Mouse (Mus musculus): ENCODE results near the gene Plcd4. TPM values are rescaled to one million over a fixed set of nuclear protein-coding genes. Genes with fewer than 3 reads are reported as not detected.

Gene Plcd4
- polyA plus RNA-seq, 1 experiment from 2014 or later, result 0.75 TPM

Small RNAs within 50 kb of the gene (microRNA-seq; reads per million reads assigned to microRNA genes)
- not detected for gene Gm25035 (ENCODE audit: insufficient number of aligned reads)

Other genes with a start within 250 kb of the Plcd4 start
- 6.9 and 8.2 TPM in 2 replicates for gene Tmbim1, start 237.3 kb upstream of the Plcd4 start, polyA plus RNA-seq (2014; fragmentation: Nextera tagmentation; extraction: Ambion mirVana)
- 0.52 TPM in 1 of 2 replicates, not detected in the other for gene Catip, start 180.8 kb upstream of the Plcd4 start, polyA plus RNA-seq (2014; fragmentation: Nextera tagmentation; extraction: Ambion mirVana)
- gene Slc11a1, start 167.7 kb upstream of the Plcd4 start, polyA plus RNA-seq (2014; fragmentation: Nextera tagmentation; extraction: Ambion mirVana), result 1.0 and 1.9 TPM in 2 replicates
- 45.7 and 46.9 TPM in 2 replicates for gene Ctdsp1, start 151.4 kb upstream of the Plcd4 start, polyA plus RNA-seq (2014; fragmentation: Nextera tagmentation; extraction: Ambion mirVana)
- gene Vil1, start 133.5 kb upstream of the Plcd4 start, polyA plus RNA-seq (2014; fragmentation: Nextera tagmentation; extraction: Ambion mirVana), result 0.13 and 0.21 TPM in 2 replicates
- 98.2 and 99.2 TPM in 2 replicates for gene Cnot9, start 36.8 kb upstream of the Plcd4 start, polyA plus RNA-seq (2014; fragmentation: Nextera tagmentation; extraction: Ambion mirVana)
- 50.2 and 54.2 TPM in 2 replicates for gene Usp37, start 1.4 kb downstream of the Plcd4 start, polyA plus RNA-seq (2014; fragmentation: Nextera tagmentation; extraction: Ambion mirVana)
- 13.0 and 13.1 TPM in 2 replicates for gene Zfp142, start 45.4 kb downstream of the Plcd4 start, polyA plus RNA-seq (2014; fragmentation: Nextera tagmentation; extraction: Ambion mirVana)
- 16.0 and 21.1 TPM in 2 replicates for gene Bcs1l, start 45.4 kb downstream of the Plcd4 start, polyA plus RNA-seq (2014; fragmentation: Nextera tagmentation; extraction: Ambion mirVana)
- 6.3 and 8.7 TPM in 2 replicates for gene Rnf25, start 58.5 kb downstream of the Plcd4 start, polyA plus RNA-seq (2014; fragmentation: Nextera tagmentation; extraction: Ambion mirVana)
- gene Stk36, start 58.6 kb downstream of the Plcd4 start, polyA plus RNA-seq (2014; fragmentation: Nextera tagmentation; extraction: Ambion mirVana), result 18.0 and 19.5 TPM in 2 replicates
- 54.8 and 68.5 TPM in 2 replicates for gene Ttll4, start 118.9 kb downstream of the Plcd4 start, polyA plus RNA-seq (2014; fragmentation: Nextera tagmentation; extraction: Ambion mirVana)
- 5.8 and 6.7 TPM in 2 replicates for gene Cyp27a1, start 170.7 kb downstream of the Plcd4 start, polyA plus RNA-seq (2014; fragmentation: Nextera tagmentation; extraction: Ambion mirVana)
- 0.39 TPM in 1 of 2 replicates, not detected in the other for gene Prkag3, start 206.3 kb downstream of the Plcd4 start, polyA plus RNA-seq (2014; fragmentation: Nextera tagmentation; extraction: Ambion mirVana)
- 7.0 and 8.5 TPM in 2 replicates for gene Wnt6, start 229.0 kb downstream of the Plcd4 start, polyA plus RNA-seq (2014; fragmentation: Nextera tagmentation; extraction: Ambion mirVana)
- 1.5 and 2.4 TPM in 2 replicates for gene Wnt10a, start 248.6 kb downstream of the Plcd4 start, polyA plus RNA-seq (2014; fragmentation: Nextera tagmentation; extraction: Ambion mirVana)